Mouse (Mus musculus) NIH3T3 (cell line): Measurements from ENCODE around the gene Mvp.

Experiments used
- DNase-seq: peaks from one replicate; pipeline ENCODE4 v3.0.0-alpha.2; 2012; ENCODE audit warnings: low read depth

Gene Mvp

DNA sequence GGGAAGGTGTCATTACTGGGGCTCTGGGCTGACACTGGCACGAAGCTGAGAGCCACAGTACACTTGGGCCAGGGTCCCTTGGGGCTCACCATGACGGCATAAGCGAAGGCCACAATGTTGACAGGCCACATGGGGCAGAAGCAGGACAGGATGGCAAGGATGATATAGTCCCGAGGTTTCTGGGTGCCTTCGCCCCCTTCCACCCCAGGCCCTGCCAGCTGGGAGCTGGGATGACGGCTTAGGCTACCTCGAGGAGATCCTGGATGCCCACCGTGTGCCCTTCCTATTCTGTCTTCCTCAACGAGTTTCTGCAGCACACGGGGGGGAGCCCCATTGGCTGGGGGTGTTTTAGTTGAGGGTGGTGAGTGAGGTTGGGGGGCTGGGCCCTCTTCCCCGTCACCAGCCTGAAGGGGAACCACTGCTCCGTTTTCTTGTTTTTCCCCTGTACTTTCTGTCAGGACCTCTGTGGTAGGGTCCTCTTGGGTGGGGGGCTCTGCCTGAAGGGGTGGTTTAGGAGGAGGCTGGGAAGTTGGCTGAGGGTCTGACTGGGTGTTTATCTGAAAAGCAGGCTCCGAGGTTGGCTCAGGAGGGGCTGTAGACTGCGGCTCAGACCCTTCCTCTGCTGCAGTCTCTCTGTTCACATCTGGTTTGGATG lies 5.0 kb upstream of the Mvp start:
- no peak for DNase-seq

DNA sequence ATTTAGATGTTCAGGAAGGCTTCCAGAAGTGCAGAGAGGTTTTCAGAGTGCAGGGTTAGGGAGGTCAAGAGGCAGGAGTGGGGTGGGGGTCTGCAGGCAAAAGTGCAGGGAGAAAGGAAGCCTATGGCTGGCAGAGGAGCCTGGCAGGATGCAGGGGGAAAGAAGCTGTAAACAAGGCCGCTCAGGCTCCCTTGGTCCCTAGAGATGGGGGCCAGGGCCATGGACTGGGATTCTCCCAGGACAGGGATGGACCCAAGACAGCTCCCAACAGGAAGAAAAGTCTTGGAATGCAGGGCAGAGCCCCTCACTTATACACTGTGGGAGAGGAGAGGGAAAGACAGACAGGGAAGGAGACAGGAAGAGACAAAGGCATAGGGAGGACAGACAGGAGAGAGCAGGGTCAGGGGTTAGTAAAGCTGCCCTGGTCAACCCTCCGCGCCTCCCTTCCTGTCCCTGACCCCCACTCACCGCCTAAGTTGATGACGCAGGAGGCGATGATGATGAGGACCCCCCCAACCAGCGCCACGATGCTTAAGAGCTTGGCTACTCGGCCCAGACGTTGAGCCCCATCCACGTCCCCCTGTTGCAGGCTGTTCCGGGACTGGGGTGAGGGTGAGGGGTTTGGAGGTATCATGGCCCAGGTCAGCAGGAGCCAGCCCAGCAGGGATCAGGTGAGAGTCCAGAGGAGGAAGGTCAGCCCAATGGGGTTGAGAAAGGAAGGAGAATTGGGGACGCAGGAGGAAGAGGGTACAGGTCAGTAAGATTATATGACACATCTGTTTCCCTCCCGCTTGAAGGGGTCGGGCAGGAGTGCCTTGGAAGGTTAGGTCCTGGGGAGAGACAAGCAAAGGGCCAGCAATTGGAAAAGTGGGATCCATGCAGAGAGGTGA lies 4.2 kb upstream of the Mvp start:
- DNase-seq, result no peak

DNA sequence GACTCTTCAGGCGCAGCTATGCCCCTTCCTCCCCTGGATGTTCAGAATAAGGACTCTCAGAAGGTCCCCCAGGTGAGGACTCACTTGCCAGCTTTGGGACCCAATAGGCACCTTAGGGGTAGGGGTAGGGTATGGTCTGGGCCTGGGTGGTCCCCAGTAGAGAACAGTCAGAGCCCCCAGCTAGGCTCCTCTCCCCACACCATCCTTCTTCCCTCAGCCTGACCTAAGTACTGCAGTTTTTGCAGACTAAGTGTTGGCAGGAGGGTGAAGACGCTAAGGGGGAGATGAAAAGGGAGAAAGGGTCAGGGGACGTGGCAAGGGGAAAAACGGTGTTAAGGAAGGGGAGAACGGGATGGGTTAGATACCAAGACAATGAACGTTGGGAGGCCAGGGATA lies 3.5 kb upstream of the Mvp start:
- DNase-seq, result no peak

- DNase-seq, result peak; percentile 99
Observed at GRCm38 (mm10) chr7:127016971-127017949, 2.8 kb upstream of the Mvp start, which contains the start of gene Pagr1a. Gene Pagr1a, minus strand, starts transcription at chr7:127017352.

DNA sequence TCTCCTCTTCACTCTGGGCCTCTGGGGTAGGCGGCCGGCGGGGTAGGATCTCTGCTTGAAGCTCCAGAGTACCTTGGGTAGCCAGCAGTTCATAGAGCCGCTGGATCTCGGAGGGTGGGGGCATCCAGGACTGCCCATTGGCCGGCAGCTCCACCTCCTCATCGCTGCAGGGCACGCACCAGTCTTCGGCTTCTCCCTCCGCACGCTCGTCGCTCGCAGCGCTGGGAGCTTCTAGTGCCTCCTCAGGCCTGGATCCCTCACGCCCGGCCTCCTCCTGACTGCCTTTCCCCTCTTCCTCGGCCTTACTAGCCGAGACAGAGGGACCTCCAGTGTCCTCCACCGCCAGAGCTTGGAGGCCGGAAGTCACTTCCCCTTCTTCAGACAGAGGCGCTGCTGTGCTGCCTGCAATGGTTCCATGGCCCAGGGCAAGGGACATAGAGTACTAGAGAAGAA lies 2.1 kb upstream of the Mvp start:
- DNase-seq, result peak; percentile 68

DNA sequence TGATC lies 1.9 kb upstream of the Mvp start, which contains the start of gene Pagr1b:
TSS of gene Pagr1b (minus strand) at position 4 of the 5 bp plus-strand sequence.
- no peak for DNase-seq

DNA sequence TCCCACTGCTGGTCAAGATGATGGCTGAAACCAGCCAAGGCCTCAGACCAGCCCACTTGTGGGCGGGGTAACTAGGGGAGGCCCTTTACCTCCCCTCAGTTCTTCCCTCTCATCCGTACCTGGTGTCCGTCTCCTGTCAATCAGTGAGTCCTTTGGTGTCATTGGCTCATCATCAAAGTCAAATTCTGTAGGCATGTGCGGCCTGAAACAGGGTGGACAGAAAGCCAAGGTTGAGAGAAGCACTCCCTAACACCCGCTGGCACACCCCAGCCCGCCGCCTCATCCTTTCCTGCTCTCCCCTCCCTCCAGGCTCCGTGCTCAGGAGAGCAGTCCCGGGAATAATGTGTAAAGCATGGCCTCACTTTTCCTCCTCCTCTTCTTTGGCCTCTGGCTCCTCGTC lies 1.7 kb upstream of the Mvp start:
- peak; percentile 78 for DNase-seq

DNA sequence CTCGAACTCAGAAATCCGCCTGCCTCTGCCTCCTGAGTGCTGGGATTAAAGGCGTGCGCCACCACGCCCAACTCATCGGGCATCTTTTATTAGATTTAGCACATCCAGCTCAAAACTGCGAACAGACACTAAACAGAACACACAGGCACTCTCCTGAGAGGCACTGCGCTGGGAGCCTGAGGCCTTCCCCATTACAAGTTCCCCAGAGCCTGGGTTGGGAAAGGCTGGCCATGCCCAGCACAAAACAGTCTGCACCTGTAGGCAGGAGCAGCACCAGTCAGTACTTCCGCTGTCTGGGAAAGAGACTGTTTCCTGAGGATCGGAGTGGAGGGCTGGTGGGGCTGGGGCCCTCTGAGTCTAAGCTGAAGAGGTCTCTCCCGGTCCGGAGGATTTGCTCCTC lies 572 bp upstream of the Mvp start:
- DNase-seq, result no peak

GRCm38 (mm10) chr7:127013385-127013784 lies 1.0 kb downstream of the Mvp start:
- no peak for DNase-seq

GRCm38 (mm10) chr7:127012845-127013244 lies 1.6 kb downstream of the Mvp start:
- no peak for DNase-seq

DNA sequence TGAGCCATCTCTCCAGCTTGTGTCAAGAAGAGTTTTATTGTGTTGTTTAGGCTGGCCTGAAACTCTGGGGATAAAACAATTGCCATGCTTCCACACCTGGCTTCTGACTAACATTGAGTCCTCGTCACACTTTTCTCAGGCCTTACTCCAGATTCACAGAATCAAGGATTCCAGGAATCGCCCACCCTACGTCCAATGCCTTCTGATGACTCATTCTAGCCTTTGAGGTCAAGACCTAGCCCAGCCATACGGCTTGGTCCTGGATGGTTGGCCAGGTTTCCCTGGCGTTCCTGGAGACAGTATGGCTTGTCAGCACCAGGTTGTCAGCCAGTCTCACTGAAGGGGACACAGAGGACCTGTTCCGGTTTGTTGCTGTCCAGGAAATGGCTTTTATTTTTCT lies 2.0 kb downstream of the Mvp start:
- no peak for DNase-seq

- DNase-seq, result no peak
Observed at GRCm38 (mm10) chr7:127011717-127012116, 2.7 kb downstream of the Mvp start.

DNA sequence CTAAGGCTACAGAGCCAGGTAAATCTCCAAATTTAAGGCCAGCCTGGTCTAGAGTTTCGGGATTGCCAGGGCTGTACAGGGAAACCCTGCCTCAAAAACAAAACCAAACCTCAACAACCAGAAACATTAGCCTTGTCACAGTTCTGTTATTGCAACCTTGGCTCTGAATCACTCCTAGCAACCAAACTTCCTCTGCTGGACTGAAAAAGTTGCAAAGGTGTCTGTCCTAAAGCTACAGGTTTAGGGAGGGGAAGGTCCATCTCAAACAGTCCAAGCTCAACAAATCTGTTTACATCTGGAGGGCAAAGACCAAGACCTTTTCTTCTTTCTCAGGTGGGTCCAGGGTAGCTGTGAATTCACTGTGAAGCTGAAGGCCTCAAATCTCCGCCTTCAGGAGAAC lies 3.4 kb downstream of the Mvp start:
- no peak for DNase-seq

GRCm38 (mm10) chr7:127009307-127010085 lies 4.9 kb downstream of the Mvp start:
- peak; percentile 30 for DNase-seq

DNA sequence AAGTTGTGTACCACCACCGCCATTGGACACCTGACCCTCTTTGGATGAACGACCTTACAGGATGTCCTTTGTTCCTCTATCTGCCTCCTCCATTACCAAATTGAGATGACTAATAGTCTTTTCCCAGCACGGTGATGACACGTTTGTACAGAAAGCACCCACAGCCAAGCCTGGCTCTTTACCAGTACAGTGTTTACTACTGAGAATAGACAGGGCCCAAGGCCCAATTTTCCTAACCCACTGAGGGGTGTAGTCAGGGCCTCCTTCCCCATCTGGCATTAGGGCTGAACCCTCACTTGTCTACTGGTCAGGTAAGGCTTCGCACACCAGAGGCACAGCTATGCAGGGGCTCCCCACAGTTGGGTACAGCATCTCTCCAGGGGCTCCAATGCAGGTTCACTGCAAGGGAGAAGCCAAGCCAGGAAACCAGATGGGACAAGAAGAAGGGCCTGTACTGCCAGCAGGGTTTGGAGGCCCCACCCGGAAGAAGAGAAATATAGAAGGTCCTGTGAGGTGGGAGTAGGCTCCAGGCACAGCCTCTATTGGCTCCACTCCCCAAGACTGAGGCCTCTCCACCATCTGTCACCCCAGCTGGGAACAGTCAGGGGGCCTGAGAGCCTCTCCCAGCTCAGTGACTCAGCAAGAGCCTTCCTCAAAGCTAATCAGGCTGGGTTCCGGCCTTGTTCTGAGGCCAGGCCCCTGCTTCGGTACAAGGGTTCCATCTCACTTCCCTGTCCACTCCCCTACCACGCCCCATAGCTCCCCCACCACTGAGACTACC lies 6.0 kb downstream of the Mvp start:
- peak; percentile 84 for DNase-seq

DNA sequence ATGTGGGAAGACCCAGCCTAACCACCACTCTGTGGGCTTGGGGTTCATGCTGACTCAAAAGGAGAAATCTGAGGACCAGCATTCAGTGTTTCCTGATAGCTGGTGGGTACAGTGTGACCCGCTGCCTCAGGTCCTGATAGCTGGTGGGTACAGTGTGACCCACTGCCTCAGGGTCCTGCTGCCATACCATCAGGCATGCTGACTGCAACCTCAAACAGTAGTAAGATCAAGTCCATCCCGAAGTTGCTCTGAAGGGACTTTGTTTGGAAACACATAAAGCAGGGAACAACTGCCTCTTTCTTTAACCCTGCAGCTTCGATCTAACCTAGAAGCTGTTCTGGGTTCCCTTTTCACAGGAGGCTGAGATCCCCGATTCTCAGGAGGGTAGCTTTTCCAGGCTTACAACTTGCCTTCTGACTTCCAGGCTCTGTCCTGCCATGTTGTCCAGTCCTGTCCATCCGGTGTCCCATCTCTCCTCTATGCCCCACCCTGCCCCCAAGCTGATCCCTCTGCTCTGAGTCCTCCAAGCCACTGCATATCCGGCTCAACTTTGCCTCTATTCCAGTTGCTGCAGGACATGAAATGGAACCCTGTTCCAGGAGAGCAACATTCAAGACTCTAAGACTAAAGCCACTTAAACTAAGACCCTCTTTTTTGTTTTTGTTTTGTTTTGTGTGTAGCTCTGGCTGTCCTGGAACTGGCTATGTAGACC lies 7.0 kb downstream of the Mvp start:
- no peak for DNase-seq

- DNase-seq, result no peak
Observed at GRCm38 (mm10) chr7:127004122-127004875, 10.1 kb downstream of the Mvp start.

GRCm38 (mm10) chr7:127003620-127004019 lies 10.8 kb downstream of the Mvp start:
- no peak for DNase-seq

DNA sequence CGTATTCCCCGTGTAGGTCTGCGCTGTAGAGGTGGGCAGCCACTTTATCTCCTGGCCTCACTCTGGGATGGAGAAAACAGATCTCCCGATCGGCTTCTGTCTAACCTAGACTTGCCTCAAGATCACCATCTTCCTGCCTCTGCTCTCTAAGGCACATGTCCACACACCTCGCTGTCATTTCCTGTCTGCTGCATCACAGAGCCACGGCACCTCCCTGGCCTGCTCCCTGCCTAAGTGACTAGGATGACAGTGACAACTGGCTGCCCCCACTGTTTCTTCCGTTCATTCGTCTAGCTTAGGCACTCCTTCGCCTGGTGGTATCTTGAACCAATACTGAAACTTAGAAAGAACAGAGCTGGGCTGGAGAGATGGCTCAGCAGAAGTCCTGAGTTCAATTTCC lies 14.9 kb downstream of the Mvp start:
- DNase-seq, result no peak

GRCm38 (mm10) chr7:126996449-126996848 lies 18.0 kb downstream of the Mvp start:
- peak; percentile 32 for DNase-seq
